Mouse (Mus musculus) left cerebral cortex, adult 2 months (tissue): ENCODE measurements around the gene Timm13. TPM values are rescaled to one million over a fixed set of nuclear protein-coding genes. Genes with fewer than 3 reads are reported as not detected.

Experiments
- DNase-seq, 2 experiments: peaks; one replicate each; pipeline ENCODE4 v3.0.0; 2021 to 2022; ENCODE audit warnings: low spot score in 2 of 2, mixed read lengths in 1 of 2; ENCODE audit errors: extremely low spot score in 1 of 2
- H3K27ac ChIP-seq: fragments of 200-600 bp; 2 replicates; pipeline ENCODE4 v1.8.1; 2022
- H3K4me3 ChIP-seq: fragments of 200-600 bp; 2 replicates; pipeline ENCODE4 v1.8.1; 2022
- CTCF ChIP-seq: fragments of 200-600 bp; IDR thresholded peaks from 2 replicates; pipeline ENCODE4 v1.8.1; 2022; ENCODE audit warnings: antibody characterized with exemption, mild to moderate bottlenecking, moderate library complexity
- intact Hi-C: fragments of 180-260 bp; cut with DNase I; formaldehyde crosslinking; loops from one replicate; pipeline ENCODE4 v1.15.1; 2025
- total RNA-seq, 2 experiments: library from RNA; stranded (reverse); gene quantifications; 2 replicates each; pipeline ENCODE4 v1.2.3; 2021

Gene Timm13
- total RNA-seq, 2 experiments from 2014 or later = 136 to 138 TPM

DNA sequence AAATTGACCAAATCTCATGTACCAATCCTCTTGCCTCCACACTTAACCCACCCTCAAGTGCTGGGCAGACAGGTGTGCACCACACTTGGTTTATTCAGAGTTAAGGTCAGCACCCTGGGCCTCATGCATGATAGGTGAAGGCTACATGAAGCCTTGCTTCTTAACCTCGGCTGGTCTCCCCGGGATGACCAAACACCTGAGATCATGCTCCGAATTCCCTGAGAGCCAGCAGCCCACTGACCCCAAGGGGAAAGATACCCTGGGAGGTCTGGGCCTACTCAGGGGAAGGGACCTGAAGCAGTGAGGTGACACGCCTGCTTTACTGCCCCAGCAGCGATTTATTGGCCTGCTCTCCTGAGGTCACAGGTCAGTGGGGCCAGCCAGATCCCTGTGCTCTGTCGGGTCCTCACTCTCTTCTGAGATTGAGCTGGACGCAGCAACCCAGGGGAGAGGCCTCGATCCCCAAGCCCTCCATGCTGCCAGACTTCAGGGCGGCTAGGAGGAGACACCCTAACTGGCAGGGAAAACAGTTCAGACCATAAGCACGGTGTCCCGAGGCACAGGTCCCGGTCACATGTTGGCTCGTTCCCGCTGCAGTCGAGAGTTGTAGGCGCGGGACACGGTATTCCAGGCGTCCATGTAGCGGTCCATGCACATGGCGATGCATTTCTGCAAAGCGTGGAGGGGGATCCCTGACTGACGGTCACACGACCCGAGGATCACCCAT is 1.0 kb downstream of the Timm13 start:
- DNase-seq = no peak
- peak overlapping the region; percentile 84 for H3K4me3 ChIP-seq
- intact Hi-C loops = loop anchor here (5.0 kb wide), 1 partner anchor 152 kb away; no protein-coding TSS in a partner anchor
- no peak for TF ChIP-seq CTCF
- H3K27ac ChIP-seq = peak overlapping the region; percentile 98

DNA sequence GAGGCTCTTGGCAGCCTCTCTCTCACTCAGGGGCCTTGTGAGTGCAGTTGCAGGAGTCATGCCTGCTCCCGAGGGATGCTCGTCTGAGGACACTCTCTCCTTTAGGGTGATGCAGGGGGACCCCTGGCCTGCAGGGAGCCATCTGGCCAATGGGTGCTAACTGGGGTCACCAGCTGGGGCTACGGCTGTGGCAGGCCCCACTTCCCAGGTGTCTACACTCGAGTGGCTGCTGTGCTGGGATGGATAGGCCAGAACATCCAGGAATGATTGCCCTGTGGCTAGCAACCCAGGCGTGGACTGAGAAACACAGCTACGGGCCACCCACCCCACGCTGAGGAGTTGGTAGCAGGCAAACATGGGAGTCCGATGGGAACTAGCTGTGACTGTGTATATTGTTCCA is 1.7 kb downstream of the Timm13 start:
- no peak for DNase-seq
- intact Hi-C loops = loop anchor here (5.0 kb wide), 1 partner anchor 152 kb away; no protein-coding TSS in a partner anchor

DNA sequence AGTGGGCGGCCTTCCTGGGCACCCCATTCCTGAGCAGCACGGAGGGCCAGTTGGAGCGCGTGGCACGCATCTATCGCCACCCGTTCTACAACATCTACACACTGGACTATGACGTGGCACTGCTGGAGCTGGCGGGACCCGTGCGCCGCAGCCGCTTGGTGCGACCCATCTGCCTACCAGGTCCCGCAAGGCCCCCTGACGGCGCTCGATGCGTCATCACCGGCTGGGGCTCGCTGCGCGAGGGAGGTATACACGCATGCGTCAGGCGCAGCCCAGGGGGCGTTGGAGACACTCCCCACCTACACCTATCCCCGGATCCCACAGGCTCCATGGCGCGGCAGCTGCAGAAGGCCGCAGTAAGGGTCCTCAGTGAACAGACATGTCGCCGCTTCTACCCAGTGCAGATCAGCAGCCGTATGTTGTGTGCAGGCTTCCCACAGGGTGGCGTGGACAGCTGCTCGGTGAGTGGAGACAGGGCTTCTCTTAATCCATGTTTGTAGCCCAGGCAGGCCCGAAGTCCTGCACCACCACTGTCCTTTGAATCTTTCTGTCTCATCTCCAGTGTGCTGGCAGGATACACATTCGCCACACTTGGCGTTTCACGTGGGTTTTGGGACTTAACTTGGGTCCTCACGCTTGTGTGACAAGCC is 2.8 kb downstream of the Timm13 start:
- peak overlapping the region; percentile 34 for H3K4me3 ChIP-seq

More for the DNA sequence above, 1.7 kb downstream of the Timm13 start:
- Histone ChIP-seq H3K27ac (no peak overlapping the region; the same call in 1 of the 2 replicates), H3K4me3 (peak overlapping the region; percentile 84)
- TF ChIP-seq CTCF = no peak

DNA sequence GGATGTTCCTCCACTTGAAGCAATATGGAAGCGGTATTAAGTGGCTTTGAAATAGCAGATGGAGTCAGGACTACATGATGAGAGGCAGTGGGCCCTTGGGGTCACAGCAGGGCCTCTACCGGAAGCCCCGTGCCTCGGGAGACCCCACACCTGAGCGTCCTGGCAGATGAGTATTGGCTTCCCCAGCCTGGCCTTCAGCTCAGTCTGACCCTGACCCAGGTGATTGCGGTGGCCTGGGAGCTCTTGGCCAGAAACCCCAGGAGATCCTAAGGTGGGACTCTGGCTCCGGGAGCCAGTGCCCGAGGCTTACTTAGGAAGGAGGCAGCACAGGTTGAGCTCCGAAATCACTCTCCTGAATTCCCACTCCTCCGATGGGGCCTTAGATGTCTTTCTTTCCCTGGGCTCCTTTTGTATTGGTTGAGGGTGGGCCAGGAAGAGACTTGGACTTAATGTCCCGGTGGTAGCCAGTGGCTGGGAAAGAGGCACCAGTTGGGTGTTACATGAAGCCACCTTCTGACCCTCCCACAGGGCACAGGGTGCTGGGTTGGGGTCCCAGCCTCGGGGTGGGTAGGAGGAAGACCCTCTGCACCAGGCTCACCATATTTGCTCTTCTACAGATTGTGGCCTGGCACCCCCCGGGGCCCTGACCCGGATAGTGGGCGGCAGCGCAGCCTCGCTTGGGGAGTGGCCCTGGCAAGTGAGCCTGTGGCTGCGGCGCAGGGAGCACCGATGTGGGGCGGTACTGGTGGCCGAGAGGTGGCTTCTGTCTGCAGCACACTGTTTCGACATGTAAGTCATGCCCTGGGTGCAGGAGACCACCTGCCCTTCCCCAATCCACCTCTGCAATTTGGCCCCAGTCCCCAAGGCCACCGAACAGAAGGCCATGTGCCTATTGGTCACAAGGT is 3.9 kb downstream of the Timm13 start:
- Histone ChIP-seq H3K27ac (no peak overlapping the region; the same call in 1 of the 2 replicates), H3K4me3 (no peak overlapping the region)
- DNase-seq = no peak
- TF ChIP-seq CTCF = no peak
- intact Hi-C loops = loop anchor here (5.0 kb wide), 1 partner anchor 150 kb away; no protein-coding TSS in a partner anchor

More for the DNA sequence above, 2.8 kb downstream of the Timm13 start:
- TF ChIP-seq CTCF = no peak; the same call in 1 of the 2 replicates
- DNase-seq = peak; percentile 72 to 76
- intact Hi-C loops = loop anchor here (5.0 kb wide), 1 partner anchor 151 kb away; no protein-coding TSS in a partner anchor
- H3K27ac ChIP-seq = peak overlapping the region; percentile 82

DNA sequence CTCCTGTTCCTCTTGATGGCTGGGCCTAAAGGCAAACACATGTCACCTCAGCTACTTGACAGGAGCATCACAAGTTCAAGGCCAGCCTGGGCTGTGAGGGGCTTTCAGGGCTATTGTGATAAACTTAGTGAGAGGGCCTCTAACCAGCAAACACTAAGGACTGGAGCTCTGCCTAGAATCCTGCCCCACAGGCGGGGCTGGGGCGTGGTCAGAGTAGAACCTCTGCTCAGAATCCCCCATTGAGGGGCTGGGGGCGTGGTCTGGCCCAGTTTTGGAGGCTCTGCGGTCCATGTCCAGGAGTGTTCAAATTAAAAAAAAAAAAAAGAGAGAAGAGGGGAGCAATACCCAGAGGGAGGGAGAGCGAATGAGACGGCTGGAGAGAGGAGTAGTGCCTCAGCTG is 5.1 kb downstream of the Timm13 start:
- H3K27ac ChIP-seq = no peak overlapping the region
- intact Hi-C loops = loop anchor here (5.0 kb wide), 1 partner anchor 148 kb away; no protein-coding TSS in a partner anchor
- no peak for DNase-seq

DNA sequence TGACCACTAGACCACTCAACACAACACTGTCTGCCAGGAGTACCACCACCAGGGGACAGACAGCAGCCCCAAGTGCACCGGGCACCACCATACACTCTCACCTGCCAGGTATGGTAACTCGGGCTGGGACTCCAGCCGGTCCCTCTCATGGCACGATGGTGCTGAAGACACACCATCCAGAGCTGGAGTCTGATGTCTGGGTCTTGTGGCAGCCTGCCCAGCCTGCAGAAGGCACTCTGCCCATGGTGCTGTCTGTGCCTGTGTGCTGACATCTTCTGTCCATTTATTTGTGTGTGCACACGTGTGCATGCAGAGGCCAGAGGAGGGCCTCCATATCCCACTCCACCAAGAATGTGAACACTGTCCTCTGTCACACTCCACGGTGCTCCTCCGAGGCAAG is 5.7 kb downstream of the Timm13 start:
- DNase-seq = no peak
- TF ChIP-seq CTCF = no peak
- no peak overlapping the region for H3K4me3 ChIP-seq
- intact Hi-C loops = loop anchor here (5.0 kb wide), 1 partner anchor 148 kb away; no protein-coding TSS in a partner anchor
- no peak overlapping the region for H3K27ac ChIP-seq

More for the DNA sequence above, 5.1 kb downstream of the Timm13 start:
- TF ChIP-seq CTCF = no peak
- no peak overlapping the region for H3K4me3 ChIP-seq

DNA sequence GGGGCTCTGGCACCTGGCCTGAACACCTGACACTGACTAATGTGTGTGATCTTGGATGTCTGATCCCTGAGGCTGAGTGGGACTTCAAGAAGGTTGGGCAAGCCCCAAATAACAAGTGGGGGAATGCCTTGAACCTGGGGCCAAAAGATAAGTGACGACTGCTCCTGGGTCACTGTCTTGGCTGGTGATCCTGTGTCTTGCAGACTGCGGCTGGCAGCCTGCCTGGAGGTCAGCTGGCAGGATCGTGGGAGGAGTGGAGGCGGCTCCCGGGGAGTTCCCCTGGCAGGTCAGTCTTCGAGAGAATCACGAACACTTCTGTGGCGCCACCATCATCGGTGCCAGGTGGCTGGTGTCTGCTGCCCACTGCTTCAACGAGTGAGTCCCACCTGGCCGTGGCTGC is 13.6 kb downstream of the Timm13 start:
- Histone ChIP-seq H3K4me3 (no peak overlapping the region), H3K27ac (no peak overlapping the region)
- no peak for TF ChIP-seq CTCF
- intact Hi-C loops = no loop called here
- no peak for DNase-seq

DNA sequence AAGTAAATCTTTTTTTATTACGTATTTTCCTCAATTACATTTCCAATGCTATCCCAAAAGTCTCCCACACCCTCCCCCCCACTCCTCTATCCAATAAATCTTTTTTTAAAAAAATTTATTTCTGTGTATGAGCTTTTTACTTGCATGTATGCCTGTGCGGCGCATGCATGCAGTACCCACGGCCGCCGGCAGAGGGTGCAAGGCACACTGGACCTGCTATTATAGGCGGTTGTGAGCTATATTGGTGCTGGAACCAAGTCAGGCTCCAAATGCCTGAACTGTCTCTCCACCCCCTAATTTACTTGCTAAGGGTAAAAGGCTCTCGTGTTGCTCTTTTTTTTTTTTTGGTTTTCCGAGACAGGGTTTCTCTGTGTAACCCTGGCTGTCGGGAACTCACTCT is 19.5 kb downstream of the Timm13 start:
- intact Hi-C loops = loop anchor here (2.0 kb wide), 3 partner anchors 58 to 134 kb away; no protein-coding TSS in a partner anchor
- TF ChIP-seq CTCF = peak; percentile 65
- Histone ChIP-seq H3K4me3 (no peak overlapping the region), H3K27ac (no peak overlapping the region)
- peak in 1 of 2 experiments; percentile 64 for DNase-seq

DNA sequence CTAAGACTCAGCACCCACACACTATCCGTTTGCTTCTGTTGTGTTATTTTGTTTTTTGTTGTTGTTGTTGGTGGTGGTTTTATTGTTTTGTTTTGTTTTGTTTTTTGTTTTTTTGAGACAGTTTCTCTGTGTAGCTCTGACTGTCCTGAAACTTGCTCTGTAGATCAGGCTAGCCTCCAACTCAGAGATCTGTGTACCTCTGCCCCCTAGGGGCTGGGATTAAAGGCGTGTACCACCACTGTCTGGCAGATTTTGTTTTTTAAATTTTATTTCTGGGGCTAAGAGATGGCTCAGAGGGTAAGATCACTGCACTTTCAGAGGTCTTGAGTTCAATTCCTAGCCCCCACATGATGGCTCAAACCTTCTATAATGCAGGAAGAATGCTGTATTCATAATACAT is 19.9 kb downstream of the Timm13 start:
- intact Hi-C loops = loop anchor here (2.0 kb wide), 3 partner anchors 58 to 134 kb away; no protein-coding TSS in a partner anchor
- no peak for DNase-seq
- Histone ChIP-seq H3K27ac (no peak overlapping the region), H3K4me3 (no peak overlapping the region)
- TF ChIP-seq CTCF = no peak

DNA sequence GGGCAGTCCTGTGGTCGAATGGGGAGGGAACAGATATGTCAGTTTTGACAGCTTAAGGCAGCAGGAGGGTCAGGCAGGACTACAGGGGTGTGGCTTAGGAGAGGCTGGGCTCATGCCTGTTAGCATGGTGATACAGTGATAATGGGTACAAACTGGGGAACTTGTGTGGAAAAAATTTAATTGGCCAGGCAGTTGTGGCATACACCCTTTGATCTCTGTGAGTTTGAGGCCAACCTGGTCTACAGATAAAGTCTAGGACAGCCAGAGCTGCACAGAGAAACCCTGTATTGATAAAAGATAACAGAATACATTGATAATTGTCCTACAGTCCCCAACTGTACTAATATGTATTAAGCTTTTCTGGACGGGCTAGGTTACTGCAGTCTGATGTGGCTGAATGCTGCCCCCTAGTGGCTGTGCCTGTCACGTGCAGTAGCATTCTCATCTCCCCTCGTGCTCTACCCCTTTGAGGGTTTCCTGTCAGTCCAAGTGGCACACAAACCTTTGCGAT is 20.6 kb downstream of the Timm13 start:
- Histone ChIP-seq H3K4me3 (no peak overlapping the region), H3K27ac (no peak overlapping the region)
- TF ChIP-seq CTCF = peak; percentile 90
- DNase-seq = peak in 1 of 2 experiments; percentile 63
- intact Hi-C loops = loop anchor here (2.0 kb wide), 3 partner anchors 57 to 133 kb away; no protein-coding TSS in a partner anchor

DNA sequence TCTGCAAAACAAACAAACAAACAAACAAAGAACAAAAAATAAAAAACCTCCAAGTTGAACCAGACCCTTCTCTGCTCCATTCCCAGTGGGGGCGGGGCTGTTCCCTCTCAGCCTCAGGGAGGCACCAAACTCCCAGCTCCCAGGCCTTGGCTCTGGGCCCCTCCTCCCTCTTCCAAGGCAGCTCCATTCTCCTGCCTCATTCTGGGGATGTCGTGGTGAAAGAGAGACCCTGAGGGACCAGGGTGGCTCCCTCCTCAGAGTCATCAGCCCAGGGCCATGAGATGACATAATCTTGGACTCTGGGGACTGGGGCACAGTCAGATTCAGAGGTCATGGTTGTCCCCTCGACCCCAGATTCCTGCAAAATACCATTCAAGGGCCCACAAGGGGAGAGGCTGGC is 24.2 kb downstream of the Timm13 start:
- Histone ChIP-seq H3K27ac (no peak overlapping the region), H3K4me3 (no peak overlapping the region)
- TF ChIP-seq CTCF = no peak
- DNase-seq = no peak
- intact Hi-C loops = loop anchor here (5.0 kb wide), 1 partner anchor 69 kb away; the partner anchor contains the start of gene Amh
